Mouse (Mus musculus) hindbrain, embryonic 15.5 days (tissue): ENCODE measurements at regions not wholly inside any gene's neighbourhood (a gene's known extent, or its start where the extent isn't known, plus 50 kb on each side); places are given as distances from the start of the nearest gene placed in this dataset.
A peak's percentile ranks its signal among the peaks of the same experiment; 100 is the strongest.
"Not testable (repeated sequence)": the region's sequence is repeated elsewhere in the genome, so short reads cannot be mapped to it uniquely, and the experiment has no call there.

Experiments used
- ATAC-seq: fragments of 200-750 bp; cut with Nextera tagmentation; 2 replicates; pipeline ENCODE4 v1.8.0; 2017; ENCODE audit warnings: low read depth, moderate number of reproducible peaks, moderate TSS enrichment; ENCODE audit not compliant: low FRiP score
- H3K27ac ChIP-seq: fragments of 300-500 bp; sonication (generic); replicated peaks from 2 replicates; pipeline ENCODE4 v1.5.1; 2015; ENCODE audit warnings: mild to moderate bottlenecking, inconsistent platforms
- H3K27me3 ChIP-seq: fragments of 300-500 bp; sonication (generic); 2 replicates; pipeline ENCODE4 v1.6.1; 2015; ENCODE audit warnings: control low read depth, inconsistent platforms
- H3K36me3 ChIP-seq: fragments of 300-500 bp; sonication (generic); 2 replicates; pipeline ENCODE4 v1.6.1; 2015; ENCODE audit warnings: control low read depth, inconsistent platforms
- H3K4me1 ChIP-seq: fragments of 300-500 bp; sonication (generic); replicated peaks from 2 replicates; pipeline ENCODE4 v1.6.1; 2015; ENCODE audit warnings: control low read depth, inconsistent platforms
- H3K4me2 ChIP-seq: fragments of 300-500 bp; sonication (generic); 2 replicates; pipeline ENCODE4 v1.6.1; 2015; ENCODE audit warnings: moderate library complexity, mild to moderate bottlenecking, inconsistent platforms
- H3K4me3 ChIP-seq: fragments of 300-500 bp; sonication (generic); 2 replicates; pipeline ENCODE4 v1.5.1; 2015; ENCODE audit warnings: mild to moderate bottlenecking, inconsistent platforms
- H3K9ac ChIP-seq: fragments of 300-500 bp; sonication (generic); 2 replicates; pipeline ENCODE4 v1.6.1; 2015; ENCODE audit warnings: inconsistent platforms
- H3K9me3 ChIP-seq: fragments of 300-500 bp; sonication (generic); 2 replicates; pipeline ENCODE4 v1.6.1; 2016; ENCODE audit warnings: control low read depth, inconsistent platforms
- WGBS: fragments of 180-500 bp; shearing (Covaris S2); methylation state at CpG from one replicate; pipeline ENCODE4 v1.1.7; 2015; 5-methylcytosine and 5-hydroxymethylcytosine counted together

DNA sequence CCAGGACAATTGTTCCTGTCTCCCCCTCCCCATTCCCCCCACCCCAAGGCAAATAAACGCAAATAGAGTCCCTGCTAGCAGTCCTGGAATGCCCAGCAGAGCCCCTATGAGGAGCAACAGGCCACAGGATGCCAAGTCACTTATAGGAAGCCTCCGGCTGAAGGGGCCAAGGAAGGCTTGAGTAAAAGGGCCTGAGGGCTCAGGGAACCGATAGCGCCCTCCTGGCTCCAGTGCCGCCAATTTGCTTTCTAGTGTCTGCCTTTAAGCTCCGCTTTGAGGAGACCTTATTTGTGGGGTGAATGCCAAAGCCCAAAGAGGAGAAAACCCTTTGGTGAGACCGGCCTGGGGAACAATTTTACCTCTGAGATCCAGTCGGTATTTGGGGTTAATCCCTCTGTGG is 156.2 kb upstream of the Hes1 start:
- Histone ChIP-seq H3K4me2 (no peak overlapping the region), H3K4me1 (peaks cover 16% of the 10 kb centered on the region), H3K9me3 (no peaks in the 10 kb centered on the region), H3K4me3 (no peak overlapping the region), H3K27ac (no peak overlapping the region), H3K9ac (no peak overlapping the region), H3K36me3 (no peaks in the 10 kb centered on the region), H3K27me3 (0 out of 2 replicates have a peak, but pooled peaks cover 9% of the 10 kb centered on the region)
- WGBS, result 36% methylated on average over 8 of the region's 8 CpGs
- ATAC-seq, result no peak

DNA sequence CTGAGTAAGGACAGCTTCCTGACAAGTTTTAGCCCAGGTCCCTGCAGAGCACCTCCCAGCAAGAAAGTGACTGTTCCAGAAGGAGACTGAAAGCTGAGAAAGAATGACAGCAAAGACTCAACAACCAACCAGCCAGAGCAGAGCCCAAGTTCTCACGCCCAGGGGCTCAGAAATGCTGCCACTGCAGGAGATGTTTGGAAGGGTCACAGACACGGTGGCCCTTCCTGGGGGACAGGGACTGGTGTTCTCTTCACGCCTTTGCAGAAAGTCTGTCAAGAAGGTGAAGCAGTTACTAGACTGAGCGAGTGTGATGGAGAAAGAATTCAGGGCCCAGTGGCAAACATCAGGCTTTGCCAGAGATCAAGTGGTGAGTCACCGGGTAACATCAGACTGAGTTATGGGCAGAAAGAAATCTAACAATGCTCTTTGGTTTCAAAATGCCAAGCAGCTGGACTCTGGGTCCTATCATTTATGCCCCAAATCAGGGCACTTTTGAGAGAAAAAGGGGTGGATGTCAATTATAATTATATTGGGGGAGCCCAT is 154.2 kb upstream of the Hes1 start:
- no peaks in the 10 kb centered on the region for H3K36me3 ChIP-seq
- H3K9me3 ChIP-seq, result no peaks in the 10 kb centered on the region
- ATAC-seq, result no peak
- no peak overlapping the region for H3K4me2 ChIP-seq
- H3K4me1 ChIP-seq, result peaks cover 4% of the 10 kb centered on the region; the same call in 1 of the 2 replicates
- H3K27me3 ChIP-seq, result 0 out of 2 replicates have a peak, but pooled peaks cover 9% of the 10 kb centered on the region
- H3K4me3 ChIP-seq, result no peak overlapping the region
- no peak overlapping the region for H3K27ac ChIP-seq
- no peak overlapping the region for H3K9ac ChIP-seq
- 48% methylated on average over 5 of the region's 5 CpGs for WGBS

DNA sequence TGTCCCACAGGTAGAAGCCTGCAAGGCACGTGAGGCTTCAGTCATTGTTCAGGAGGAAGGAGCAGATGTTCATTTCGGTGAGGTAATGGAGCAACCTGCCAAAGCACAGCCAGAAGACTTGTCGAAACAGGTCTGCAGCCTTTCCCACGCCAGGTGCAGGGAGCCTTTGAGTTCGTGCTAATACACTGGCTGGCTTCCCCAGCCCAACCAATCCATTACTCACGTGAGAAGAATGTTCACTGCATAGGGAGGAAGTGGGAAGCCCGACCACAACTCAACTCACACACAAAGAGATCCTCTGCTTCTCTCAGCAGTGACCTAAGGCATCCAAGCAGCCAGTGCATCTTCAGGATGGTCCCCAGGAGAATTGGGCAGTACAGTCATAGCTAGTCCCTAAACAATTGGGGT is 153.0 kb upstream of the Hes1 start:
- Histone ChIP-seq H3K4me1 (peaks cover 9% of the 10 kb centered on the region; the same call in 1 of the 2 replicates), H3K4me3 (no peak overlapping the region), H3K36me3 (no peaks in the 10 kb centered on the region), H3K9me3 (no peaks in the 10 kb centered on the region), H3K4me2 (no peak overlapping the region), H3K27me3 (0 out of 2 replicates have a peak, but pooled peaks cover 5% of the 10 kb centered on the region), H3K9ac (no peak overlapping the region), H3K27ac (no peak overlapping the region)
- ATAC-seq, result no peak
- WGBS, result 83% methylated on average over 7 of the region's 7 CpGs

DNA sequence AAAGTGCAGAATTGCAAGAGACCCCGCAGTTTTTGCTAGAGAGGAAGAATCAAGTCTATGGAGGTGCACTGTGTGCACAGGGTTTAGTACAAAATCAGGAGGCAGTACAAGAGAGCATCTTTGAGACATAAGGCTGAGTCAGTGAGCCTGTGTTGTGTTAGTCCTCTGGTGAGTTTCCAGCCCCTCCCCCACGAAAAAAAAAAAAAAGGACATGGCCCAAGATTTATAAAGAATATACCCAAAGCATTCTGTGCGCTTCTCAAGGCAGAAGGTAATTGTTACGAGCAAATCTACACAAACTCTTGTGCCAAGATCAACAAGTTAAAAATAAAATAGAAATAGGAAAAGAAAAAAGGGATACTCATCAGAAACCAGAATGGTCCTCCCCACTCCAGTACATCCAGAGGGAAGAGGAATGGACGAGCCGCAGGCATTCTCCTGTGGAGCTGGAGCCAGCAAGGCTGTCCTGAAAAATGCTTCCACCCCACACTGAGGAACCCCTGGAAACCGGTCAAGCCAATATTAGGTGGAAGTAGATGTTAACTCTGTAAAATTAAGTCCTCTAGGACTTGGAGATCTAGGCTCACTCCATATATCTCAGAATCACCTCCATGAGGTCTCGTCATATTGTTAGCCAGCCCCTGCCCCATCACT is 150.7 kb upstream of the Hes1 start:
- Histone ChIP-seq H3K4me1 (0 out of 2 replicates have a peak, but pooled peaks cover 5% of the 10 kb centered on the region), H3K27ac (no peak overlapping the region), H3K36me3 (no peaks in the 10 kb centered on the region), H3K4me3 (no peak overlapping the region), H3K27me3 (no peaks in the 10 kb centered on the region), H3K9me3 (no peaks in the 10 kb centered on the region), H3K9ac (no peak overlapping the region), H3K4me2 (no peak overlapping the region)
- no peak for ATAC-seq
- WGBS, result 80% methylated on average over 8 of the region's 8 CpGs

DNA sequence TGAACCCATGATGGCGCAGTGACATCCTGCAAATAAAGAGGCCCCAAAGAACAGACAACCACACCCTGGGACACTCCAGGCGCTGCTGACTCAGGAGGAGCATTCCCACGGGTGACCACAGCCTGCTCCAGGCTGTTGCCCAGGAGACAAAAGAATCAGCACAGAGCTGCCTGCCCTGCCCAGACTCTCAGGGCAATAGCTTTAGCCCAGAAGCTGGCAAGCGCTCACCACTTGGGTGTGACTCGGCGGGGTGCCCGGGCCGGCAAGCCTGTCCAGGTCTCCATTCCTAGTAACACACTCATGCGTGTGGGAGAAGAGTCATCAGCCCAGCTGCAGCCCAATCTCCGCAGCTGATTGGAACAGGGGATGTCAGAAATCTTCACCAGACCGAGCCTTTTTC is 148.8 kb upstream of the Hes1 start:
- no peak overlapping the region for H3K9ac ChIP-seq
- H3K4me2 ChIP-seq, result no peak overlapping the region
- H3K36me3 ChIP-seq, result no peaks in the 10 kb centered on the region
- no peak overlapping the region for H3K27ac ChIP-seq
- no peaks in the 10 kb centered on the region for H3K9me3 ChIP-seq
- ATAC-seq, result peak; percentile 84
- H3K4me3 ChIP-seq, result no peak overlapping the region
- 0 out of 2 replicates have a peak, but pooled peaks cover 5% of the 10 kb centered on the region for H3K4me1 ChIP-seq
- 32% methylated on average over 11 of the region's 11 CpGs for WGBS
- no peaks in the 10 kb centered on the region for H3K27me3 ChIP-seq

DNA sequence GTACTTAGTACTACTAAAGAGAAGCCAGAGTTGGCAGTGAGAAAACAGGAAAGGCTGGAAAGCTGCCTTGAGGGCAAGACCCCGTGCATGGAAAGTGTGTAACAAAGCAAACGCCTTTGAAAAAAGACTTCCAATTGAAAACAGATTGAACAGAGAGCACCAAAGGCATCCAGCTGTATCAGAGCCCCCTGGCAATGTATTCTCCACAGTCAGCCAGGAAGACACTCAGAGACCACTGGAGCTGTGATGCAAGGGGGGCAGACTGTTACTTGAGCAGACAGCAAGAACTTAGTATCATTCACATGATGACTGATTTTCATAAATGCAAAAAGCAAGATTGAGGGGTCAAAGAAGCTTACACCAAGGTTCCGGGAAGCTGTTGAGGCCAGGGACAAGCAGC is 146.2 kb upstream of the Hes1 start:
- Histone ChIP-seq H3K4me3 (no peak overlapping the region), H3K9ac (no peak overlapping the region), H3K9me3 (no peaks in the 10 kb centered on the region), H3K4me2 (no peak overlapping the region), H3K36me3 (no peaks in the 10 kb centered on the region), H3K27ac (no peak overlapping the region), H3K4me1 (0 out of 2 replicates have a peak, but pooled peaks cover 5% of the 10 kb centered on the region), H3K27me3 (no peaks in the 10 kb centered on the region)
- 46% methylated on average over 3 of the region's 3 CpGs for WGBS
- ATAC-seq, result no peak

DNA sequence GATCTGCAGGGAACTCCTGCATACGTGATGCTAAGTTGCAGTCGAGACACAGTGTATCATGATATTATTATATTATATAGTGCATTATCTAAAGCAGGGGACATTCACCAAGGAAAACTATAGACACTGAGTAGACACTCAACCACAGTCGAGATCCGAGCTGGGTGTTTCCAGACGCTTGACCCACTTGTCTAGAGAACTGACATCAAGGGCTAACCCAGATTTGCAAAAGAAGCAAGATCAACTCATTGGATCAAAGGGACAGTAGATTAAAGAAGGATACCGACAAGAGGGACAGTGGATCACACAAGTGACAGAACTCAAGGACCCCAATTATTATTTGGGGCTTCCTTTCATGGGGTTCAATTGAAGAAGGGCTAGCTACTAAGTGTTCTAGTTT is 145.8 kb upstream of the Hes1 start:
- H3K4me1 ChIP-seq, result 0 out of 2 replicates have a peak, but pooled peaks cover 5% of the 10 kb centered on the region

DNA sequence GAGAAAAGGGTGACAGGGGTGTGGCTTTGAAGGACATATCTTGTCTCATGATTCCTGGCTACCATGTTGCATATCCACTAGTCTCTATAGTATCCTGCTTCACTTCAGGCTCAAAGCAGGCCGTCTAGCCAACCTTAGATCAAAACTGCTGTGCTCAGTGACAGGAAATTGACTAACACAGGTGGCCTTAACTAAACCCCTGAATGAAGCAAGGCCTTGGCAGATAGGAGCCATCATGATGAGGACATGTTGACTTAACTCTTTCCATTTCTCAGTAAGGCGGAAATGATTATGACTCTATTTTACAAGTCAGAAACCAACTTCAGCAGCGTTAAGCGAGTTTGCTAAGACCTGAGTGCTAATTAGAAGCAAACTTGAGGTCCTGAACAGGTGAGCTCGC is 143.2 kb upstream of the Hes1 start:
- Histone ChIP-seq H3K27me3 (no peaks in the 10 kb centered on the region), H3K4me2 (no peak overlapping the region), H3K9ac (no peak overlapping the region), H3K4me3 (no peak overlapping the region), H3K9me3 (no peaks in the 10 kb centered on the region), H3K27ac (no peak overlapping the region), H3K36me3 (no peaks in the 10 kb centered on the region), H3K4me1 (no peaks in the 10 kb centered on the region)
- ATAC-seq, result no peak
- 86% methylated on average over 5 of the region's 5 CpGs for WGBS

More for the DNA sequence above, 145.8 kb upstream of the Hes1 start:
- Histone ChIP-seq H3K4me3 (no peak overlapping the region), H3K4me2 (no peak overlapping the region), H3K27ac (no peak overlapping the region), H3K27me3 (no peaks in the 10 kb centered on the region), H3K9me3 (no peaks in the 10 kb centered on the region), H3K9ac (no peak overlapping the region), H3K36me3 (no peaks in the 10 kb centered on the region)
- ATAC-seq, result no peak
- 85% methylated on average over 6 of the region's 6 CpGs for WGBS

DNA sequence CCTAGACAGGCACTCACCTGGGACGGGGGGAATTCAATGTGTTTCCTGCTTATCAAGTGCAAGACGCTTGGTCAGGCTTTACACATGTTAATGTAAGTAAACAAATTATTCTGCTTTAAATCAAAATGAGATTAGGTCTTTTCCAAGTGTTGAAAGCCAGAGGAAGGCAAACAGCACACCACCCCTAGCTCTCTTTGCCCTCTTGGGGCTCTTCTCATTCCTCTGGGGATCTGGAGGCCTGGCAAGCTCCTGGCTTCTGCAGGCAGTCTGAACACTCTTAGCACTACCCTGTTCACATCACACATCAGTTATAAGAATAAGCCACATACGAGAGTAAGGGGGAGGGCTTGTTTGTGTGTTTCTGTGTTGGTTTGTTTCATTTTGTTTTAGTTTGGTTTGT is 142.8 kb upstream of the Hes1 start:
- Histone ChIP-seq H3K27ac (no peak overlapping the region), H3K9me3 (no peaks in the 10 kb centered on the region), H3K9ac (no peak overlapping the region), H3K4me1 (no peaks in the 10 kb centered on the region), H3K36me3 (no peaks in the 10 kb centered on the region), H3K4me3 (no peak overlapping the region), H3K27me3 (no peaks in the 10 kb centered on the region), H3K4me2 (no peak overlapping the region)
- ATAC-seq, result no peak
- 72% methylated on average over 3 of the region's 3 CpGs for WGBS

DNA sequence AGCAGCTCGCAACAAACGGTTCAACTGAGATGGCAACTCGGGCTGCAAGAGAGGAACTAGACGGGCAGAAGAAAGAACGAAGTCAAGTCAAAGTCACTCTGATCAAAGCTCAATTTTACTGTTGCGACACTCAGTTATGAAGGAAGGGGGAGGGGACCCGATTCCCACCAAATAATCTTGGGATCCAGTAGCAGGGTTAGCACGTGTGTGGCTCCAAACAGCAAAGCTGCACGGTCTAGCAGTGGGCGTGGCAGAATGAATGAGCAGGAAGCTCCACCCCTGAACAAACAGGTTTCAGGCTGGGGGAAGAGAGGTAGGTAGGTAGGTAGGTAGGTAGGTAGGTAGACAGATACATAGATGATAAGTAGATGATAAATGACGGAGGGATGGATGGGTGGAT is 136.9 kb upstream of the Hes1 start:
- not testable (repeated sequence) for H3K9me3 ChIP-seq, H3K4me3 ChIP-seq, H3K36me3 ChIP-seq, H3K9ac ChIP-seq, ATAC-seq, H3K27ac ChIP-seq, H3K27me3 ChIP-seq, H3K4me1 ChIP-seq, H3K4me2 ChIP-seq
- WGBS, result 96% methylated on average over 11 of the region's 11 CpGs

DNA sequence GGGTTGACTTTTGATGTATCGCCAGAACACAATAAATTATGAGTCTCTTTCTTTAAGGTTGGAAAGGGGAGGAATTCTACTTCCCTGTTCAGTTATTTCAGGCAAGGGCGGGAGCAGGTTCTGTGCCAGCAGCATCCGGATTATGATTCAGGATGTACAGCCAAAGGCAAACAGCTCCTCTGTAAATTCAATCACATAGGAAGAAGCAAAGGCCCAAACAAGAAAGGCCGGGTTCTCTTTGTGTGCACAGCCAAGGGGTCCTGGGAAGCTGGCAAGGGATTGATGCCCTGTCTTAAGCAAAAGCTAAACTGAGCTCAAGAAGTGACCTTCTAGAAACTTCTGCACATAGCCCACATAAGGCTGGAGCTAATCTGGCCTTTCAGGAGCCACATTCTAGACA is 135.9 kb upstream of the Hes1 start:
- no peak overlapping the region for H3K4me2 ChIP-seq

DNA sequence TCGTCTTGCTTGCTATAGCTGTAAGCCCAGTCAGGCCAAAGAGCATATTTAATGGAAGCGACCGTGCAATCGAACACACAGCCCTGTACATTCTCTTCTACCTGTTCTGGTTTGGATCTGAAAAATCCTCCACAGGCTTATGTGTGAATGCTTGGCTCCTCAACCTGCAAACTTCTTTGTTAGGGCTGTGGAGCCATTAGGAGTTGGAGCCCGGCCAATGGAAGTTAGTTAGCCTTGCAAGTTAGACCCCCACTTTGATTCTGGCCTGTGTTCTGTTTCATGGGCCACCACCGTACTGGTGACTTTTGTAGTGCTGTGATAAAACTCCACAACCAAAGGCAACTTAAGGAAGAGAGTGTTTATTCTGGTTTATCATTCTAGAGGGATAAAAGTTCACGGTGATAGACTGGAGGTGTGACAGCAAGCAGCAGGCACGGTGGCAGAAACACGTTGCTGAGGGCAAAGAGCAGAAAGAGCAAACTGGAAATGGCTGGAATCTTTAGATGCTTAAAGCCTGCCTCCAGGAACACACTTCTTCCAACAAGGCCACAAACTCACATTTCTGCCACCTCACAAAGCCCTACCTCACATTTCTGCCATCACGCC is 132.3 kb upstream of the Hes1 start:
- H3K9ac ChIP-seq, result no peak overlapping the region
- H3K4me3 ChIP-seq, result no peak overlapping the region
- H3K27me3 ChIP-seq, result no peaks in the 10 kb centered on the region
- no peaks in the 10 kb centered on the region for H3K9me3 ChIP-seq
- H3K27ac ChIP-seq, result no peak overlapping the region
- H3K36me3 ChIP-seq, result no peaks in the 10 kb centered on the region
- WGBS, result 84% methylated on average over 10 of the region's 10 CpGs
- H3K4me2 ChIP-seq, result no peak overlapping the region
- H3K4me1 ChIP-seq, result no peaks in the 10 kb centered on the region
- ATAC-seq, result no peak

More for the DNA sequence above, 135.9 kb upstream of the Hes1 start:
- no peaks in the 10 kb centered on the region for H3K4me1 ChIP-seq
- H3K36me3 ChIP-seq, result no peaks in the 10 kb centered on the region
- no peaks in the 10 kb centered on the region for H3K9me3 ChIP-seq
- no peak for ATAC-seq
- H3K27ac ChIP-seq, result no peak overlapping the region
- WGBS, result 87% methylated on average over 4 of the region's 4 CpGs
- H3K9ac ChIP-seq, result no peak overlapping the region
- H3K27me3 ChIP-seq, result no peaks in the 10 kb centered on the region
- no peak overlapping the region for H3K4me3 ChIP-seq
